Mouse (Mus musculus): ENCODE results near the gene Olfr557.

DNA sequence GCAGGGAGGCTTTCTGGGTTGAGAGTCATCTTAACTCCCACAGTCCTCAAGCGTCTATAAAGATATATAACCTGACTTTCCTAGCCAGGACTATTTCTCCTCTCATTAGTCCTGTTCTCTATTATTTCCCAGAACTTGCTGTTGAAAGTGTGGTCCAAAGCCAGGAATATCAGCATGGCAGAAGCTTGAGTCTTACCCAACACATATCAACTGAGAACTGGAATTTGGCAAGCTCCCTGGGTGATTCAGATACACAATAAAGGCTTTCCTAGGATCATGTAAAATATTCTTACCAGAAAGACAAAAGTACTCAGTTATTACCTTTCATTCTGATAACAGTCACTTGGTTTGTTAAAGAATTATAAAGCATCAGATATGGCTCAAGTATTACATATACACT is 13.8 kb upstream of the Olfr557 start:
- TF ChIP-seq CTCF (IDR thresholded peaks at IDR 0.05; ENCODE audit: borderline replicate concordance, insufficient read depth, low read length) = no peak
- TF ChIP-seq POLR2A (IDR thresholded peaks at IDR 0.05; ENCODE audit: low read depth, low read length) = no peak
